Mouse (Mus musculus): ENCODE results near the gene Fam171b.

Fam171b gene

GRCm38 (mm10) chr2:83893701-83894100, 81.3 kb downstream of the Fam171b start:
- no peak for DNase-seq (ENCODE audit: low spot score)

GRCm38 (mm10) chr2:83901896-83902540, 89.6 kb downstream of the Fam171b start:
- no peak for DNase-seq (ENCODE audit: low spot score)

- DNase-seq (ENCODE audit: low spot score), result no peak
Measured at GRCm38 (mm10) chr2:83929478-83930088, 117.1 kb downstream of the Fam171b start.

Data from yolk sac, embryonic 10.5 days (tissue).